Mouse (Mus musculus): ENCODE data around the gene Khdrbs1. TPM values are rescaled to one million over a fixed set of nuclear protein-coding genes. Genes with fewer than 3 reads are reported as not detected.

Khdrbs1 gene
- total and polyA plus RNA-seq, 3 experiments = 11.4 to 41.7 (median 38.1) TPM

GRCm38 (mm10) chr4:129785178-129785577 is 43.1 kb upstream of the Khdrbs1 start:
- H3K36me3 ChIP-seq (ENCODE audit: control insufficient read depth, insufficient read depth, low read length) = no peaks in the 10 kb centered on the region
- WGBS = under 1% methylated on average over 4 of the region's 4 CpGs
- peaks cover 3% of the 10 kb centered on the region for H3K4me1 ChIP-seq (ENCODE audit: control insufficient read depth, insufficient read depth, low read length)
- no peaks in the 10 kb centered on the region for H3K79me2 ChIP-seq (replicated peaks; ENCODE audit: control insufficient read depth, insufficient read depth, low read length)
- intact Hi-C loops (cut with DNase I) = loop anchor here (1.0 to 10.0 kb wide), 5 partner anchors 36 to 300 kb away; no protein-coding TSS in a partner anchor
- no peaks in the 10 kb centered on the region for H3K27me3 ChIP-seq (ENCODE audit: control insufficient read depth, insufficient read depth, low read length)
- H3K9ac ChIP-seq (ENCODE audit: low read depth, low read length) = no peak overlapping the region
- no peak overlapping the region for H3K27ac ChIP-seq
- no peak overlapping the region for H3K4me3 ChIP-seq
- TF ChIP-seq CTCF (IDR thresholded peaks at IDR 0.05) = no peak; the same call in 1 of the 2 replicates
- TF ChIP-seq POLR2A (IDR thresholded peaks at IDR 0.05; ENCODE audit: insufficient read depth, low read depth, low read length) = no peak
- TF ChIP-seq EP300 (IDR thresholded peaks at IDR 0.05; ENCODE audit: insufficient read depth, low read depth, low read length) = no peak
- DNase-seq = peak; percentile 46 to 65

- TF ChIP-seq CTCF (IDR thresholded peaks at IDR 0.05) = no peak
- TF ChIP-seq EP300 (IDR thresholded peaks at IDR 0.05; ENCODE audit: insufficient read depth, low read depth, low read length) = no peak
- TF ChIP-seq POLR2A (IDR thresholded peaks at IDR 0.05; ENCODE audit: insufficient read depth, low read depth, low read length) = no peak
- no peak overlapping the region for H3K27ac ChIP-seq
- intact Hi-C loops (cut with DNase I) = loop anchor here (10.0 kb wide), 1 partner anchor 301 kb away; no protein-coding TSS in a partner anchor
These were observed 41.4 kb upstream of the Khdrbs1 start for GRCm38 (mm10) chr4:129783506-129783905.

GRCm38 (mm10) chr4:129782857-129783331 is 40.8 kb upstream of the Khdrbs1 start:
- Histone ChIP-seq H3K79me2 (replicated peaks; ENCODE audit: control insufficient read depth, insufficient read depth, low read length) (no peaks in the 10 kb centered on the region), H3K9ac (ENCODE audit: low read depth, low read length) (no peak overlapping the region), H3K4me3 (no peak overlapping the region), H3K4me1 (ENCODE audit: control insufficient read depth, insufficient read depth, low read length) (peaks cover 3% of the 10 kb centered on the region), H3K27me3 (ENCODE audit: control insufficient read depth, insufficient read depth, low read length) (no peaks in the 10 kb centered on the region), H3K27ac (no peak overlapping the region), H3K36me3 (ENCODE audit: control insufficient read depth, insufficient read depth, low read length) (no peaks in the 10 kb centered on the region)
- WGBS = 53% methylated on average over 3 of the region's 3 CpGs
- intact Hi-C loops (cut with DNase I) = loop anchor here (10.0 kb wide), 1 partner anchor 302 kb away; no protein-coding TSS in a partner anchor
- no peak for TF ChIP-seq EP300 (IDR thresholded peaks at IDR 0.05; ENCODE audit: insufficient read depth, low read depth, low read length)
- no peak for TF ChIP-seq CTCF (IDR thresholded peaks at IDR 0.05)
- TF ChIP-seq POLR2A (IDR thresholded peaks at IDR 0.05; ENCODE audit: insufficient read depth, low read depth, low read length) = no peak
- no peak for DNase-seq

More at GRCm38 (mm10) chr4:129783506-129783905, 41.4 kb upstream of the Khdrbs1 start:
- H3K36me3 ChIP-seq (ENCODE audit: control insufficient read depth, insufficient read depth, low read length) = no peaks in the 10 kb centered on the region
- H3K4me1 ChIP-seq (ENCODE audit: control insufficient read depth, insufficient read depth, low read length) = peaks cover 3% of the 10 kb centered on the region
- no peaks in the 10 kb centered on the region for H3K27me3 ChIP-seq (ENCODE audit: control insufficient read depth, insufficient read depth, low read length)
- WGBS = 81% methylated on average over 5 of the region's 5 CpGs
- H3K79me2 ChIP-seq (replicated peaks; ENCODE audit: control insufficient read depth, insufficient read depth, low read length) = no peaks in the 10 kb centered on the region
- DNase-seq = no peak
- H3K9ac ChIP-seq (ENCODE audit: low read depth, low read length) = no peak overlapping the region
- H3K4me3 ChIP-seq = no peak overlapping the region

GRCm38 (mm10) chr4:129781881-129782675 is 40.0 kb upstream of the Khdrbs1 start:
- WGBS = 12% methylated on average over 4 of the region's 4 CpGs
- Histone ChIP-seq H3K79me2 (replicated peaks; ENCODE audit: control insufficient read depth, insufficient read depth, low read length) (no peaks in the 10 kb centered on the region), H3K4me1 (ENCODE audit: control insufficient read depth, insufficient read depth, low read length) (peaks cover 3% of the 10 kb centered on the region), H3K27me3 (ENCODE audit: control insufficient read depth, insufficient read depth, low read length) (no peaks in the 10 kb centered on the region), H3K27ac (peak overlapping the region; percentile 23), H3K4me3 (no peak overlapping the region), H3K36me3 (ENCODE audit: control insufficient read depth, insufficient read depth, low read length) (no peaks in the 10 kb centered on the region), H3K9ac (ENCODE audit: low read depth, low read length) (no peak overlapping the region)
- DNase-seq = peak; percentile 44 to 59
- TF ChIP-seq POLR2A (IDR thresholded peaks at IDR 0.05; ENCODE audit: insufficient read depth, low read depth, low read length) (no peak), EP300 (IDR thresholded peaks at IDR 0.05; ENCODE audit: insufficient read depth, low read depth, low read length) (no peak), CTCF (IDR thresholded peaks at IDR 0.05) (no peak)
- intact Hi-C loops (cut with DNase I) = loop anchor here (10.0 kb wide), 1 partner anchor 303 kb away; no protein-coding TSS in a partner anchor

GRCm38 (mm10) chr4:129771672-129772521 is 29.8 kb upstream of the Khdrbs1 start:
- peak in 1 of 2 experiments; percentile 12 for DNase-seq
- Histone ChIP-seq H3K27ac (no peak overlapping the region), H3K27me3 (ENCODE audit: control insufficient read depth, insufficient read depth, low read length) (no peaks in the 10 kb centered on the region; the same call in none of the 2 replicates), H3K9ac (ENCODE audit: low read depth, low read length) (no peak overlapping the region), H3K4me3 (no peak overlapping the region), H3K79me2 (replicated peaks; ENCODE audit: control insufficient read depth, insufficient read depth, low read length) (no peaks in the 10 kb centered on the region), H3K4me1 (ENCODE audit: control insufficient read depth, insufficient read depth, low read length) (peaks cover 4% of the 10 kb centered on the region), H3K36me3 (ENCODE audit: control insufficient read depth, insufficient read depth, low read length) (no peaks in the 10 kb centered on the region)
- TF ChIP-seq EP300 (IDR thresholded peaks at IDR 0.05; ENCODE audit: insufficient read depth, low read depth, low read length) = no peak
- TF ChIP-seq CTCF (IDR thresholded peaks at IDR 0.05) = no peak
- no peak for TF ChIP-seq POLR2A (IDR thresholded peaks at IDR 0.05; ENCODE audit: insufficient read depth, low read depth, low read length)
- 18% methylated on average over 21 of the region's 21 CpGs for WGBS
- intact Hi-C loops (cut with DNase I) = no loop called here
